Mouse (Mus musculus) kidney, adult 8-10 months (tissue): ENCODE measurements around the gene Cyp2c66.
A peak's percentile ranks its signal among the peaks of the same experiment; 100 is the strongest.
"Not testable (repeated sequence)": the region's sequence is repeated elsewhere in the genome, so short reads cannot be mapped to it uniquely, and the experiment has no call there.

Experiments
- DNase-seq, 2 experiments: peaks; one replicate each; pipeline ENCODE4 v3.0.0; 2022

Gene Cyp2c66

GRCm38 (mm10) chr19:39113644-39114043, at the start of gene Cyp2c66:
TSS of gene Cyp2c66 (plus strand) at chr19:39113898.
- DNase-seq, result no peak

- DNase-seq, result peak in 1 of 2 experiments; percentile 5
Measured at GRCm38 (mm10) chr19:39098779-39099178, 14.9 kb upstream of the Cyp2c66 start.

DNA sequence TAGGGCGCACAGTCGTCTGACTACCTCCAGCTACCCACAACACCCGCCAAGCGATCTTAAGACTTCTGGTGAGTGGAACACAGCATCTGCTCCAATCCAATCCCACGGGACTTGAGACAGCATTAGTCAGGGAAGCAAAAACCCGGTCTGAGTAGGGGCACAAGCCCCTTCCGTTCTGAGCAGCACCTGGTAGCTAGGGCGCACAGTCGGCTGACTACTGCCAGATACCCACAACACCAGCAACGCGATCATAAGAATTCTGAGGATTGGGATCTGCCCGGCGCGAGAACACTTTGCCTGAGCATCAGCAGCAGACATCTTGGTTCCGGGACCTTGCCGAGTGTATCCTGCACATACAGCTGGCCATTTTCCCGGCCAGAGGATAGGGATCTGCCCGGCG, 43.1 kb downstream of the Cyp2c66 start:
- not testable (repeated sequence) for DNase-seq
